Mouse (Mus musculus) erythroid progenitor cell, adult 5-6 weeks (primary cell): ENCODE data around the gene Hmgb1. TPM values are rescaled to one million over a fixed set of nuclear protein-coding genes. Genes with fewer than 3 reads are reported as not detected.

Experiments used
- ATAC-seq: replicated peaks from 2 replicates; pipeline ENCODE4 v1.8.0; 2016; ENCODE audit warnings: moderate number of reproducible peaks, mild to moderate bottlenecking, moderate TSS enrichment, inconsistent platforms; ENCODE audit not compliant: poor library complexity, low FRiP score, severe bottlenecking
- total RNA-seq, 2 experiments: library from RNA; stranded (forward) in 1 of 2; stranded (reverse) in 1 of 2; fragments of 150-400 nt in 1 of 2; fragments of 186-747, 209-891 nt in 1 of 2; gene quantifications; 2 replicates each; pipeline versions ENCODE4 v1.2.3 to v1.2.4; 2015 to 2017; ENCODE audit warnings: low replicate concordance in 2 of 2

Gene Hmgb1
- total RNA-seq, 2 experiments from 2014 or later: 585 to 819 TPM

GRCm38 (mm10) chr5:149196611-149197010 lies 12.3 kb upstream of the Hmgb1 start:
- ATAC-seq: no peak

DNA sequence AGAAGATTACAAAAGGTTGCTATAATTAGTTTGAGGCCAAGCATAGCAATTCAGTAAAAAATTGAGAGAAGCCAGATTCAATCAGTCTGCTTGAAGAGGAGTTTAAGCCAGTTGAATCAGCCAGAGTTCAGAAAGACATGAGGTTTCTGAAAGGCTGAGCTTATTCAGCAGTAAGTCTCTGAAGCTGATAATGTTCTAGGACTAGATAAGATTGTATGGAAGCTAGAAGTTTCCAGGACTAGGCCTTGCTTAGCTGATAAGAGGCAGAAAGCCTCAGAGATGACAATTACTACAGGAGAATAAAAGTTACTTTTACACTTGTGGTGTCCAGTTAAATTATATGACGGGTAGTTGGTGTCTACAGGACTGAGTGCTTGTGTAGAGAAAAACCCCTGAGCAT lies 5.9 kb upstream of the Hmgb1 start:
- no peak for ATAC-seq

GRCm38 (mm10) chr5:149185806-149186205 lies 1.5 kb upstream of the Hmgb1 start:
- no peak for ATAC-seq

DNA sequence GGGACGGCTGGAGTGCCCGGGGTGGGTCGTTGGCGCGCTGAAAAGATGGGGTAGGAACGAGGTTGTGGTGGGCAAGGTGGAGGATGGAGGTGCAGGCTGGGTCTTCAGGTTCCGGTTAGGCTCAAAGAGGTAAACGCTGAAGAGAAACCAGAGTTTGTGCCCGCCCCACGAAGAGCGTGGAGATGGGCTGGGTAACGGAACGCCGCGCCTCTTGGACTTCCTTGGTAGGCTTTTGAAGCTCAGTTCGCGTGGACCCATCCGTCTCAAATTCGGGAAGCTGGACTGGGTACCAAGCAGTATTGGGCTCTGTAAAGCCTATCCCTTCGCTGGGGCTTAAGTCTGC lies 526 bp upstream of the Hmgb1 start:
- peak; percentile 48 for ATAC-seq

DNA sequence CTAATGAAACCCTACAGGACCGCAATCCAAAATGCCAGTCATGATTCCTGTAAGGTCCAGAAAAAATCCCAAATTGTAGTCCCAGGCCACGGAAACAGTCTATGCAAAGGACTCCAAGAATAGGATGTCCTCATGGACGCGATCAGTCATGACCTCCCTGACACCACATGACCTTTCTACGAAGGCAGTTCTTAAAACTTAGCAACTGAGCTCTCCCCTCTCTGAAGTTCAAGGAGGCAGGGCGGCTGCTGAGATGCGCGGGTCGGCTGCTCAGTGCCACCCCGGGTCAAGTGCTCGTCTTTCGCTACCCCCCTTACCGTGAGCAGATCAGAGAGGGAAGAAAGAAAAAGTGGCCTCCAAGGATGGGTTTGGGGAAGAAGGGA lies 577 bp downstream of the Hmgb1 start:
- ATAC-seq: peak; percentile 56

DNA sequence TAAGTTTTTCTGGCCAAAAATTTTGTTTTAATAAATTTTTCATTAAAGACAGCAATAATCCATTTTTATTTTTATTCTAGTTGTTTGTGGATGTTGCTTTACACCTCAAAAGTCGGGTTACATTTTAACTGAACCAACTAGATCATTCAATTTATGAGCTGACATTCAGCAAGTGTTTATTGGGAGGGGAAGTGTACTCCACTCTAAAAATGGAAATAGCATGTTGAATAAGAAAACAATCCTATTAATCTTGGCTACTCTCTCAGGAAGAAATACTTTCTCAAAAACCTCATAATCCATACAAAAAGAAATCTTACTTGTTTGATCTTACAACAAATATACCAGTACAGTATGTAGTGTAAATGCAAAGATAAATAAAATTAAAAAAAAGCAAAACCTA lies 1.2 kb downstream of the Hmgb1 start:
- ATAC-seq: no peak

GRCm38 (mm10) chr5:149182186-149182870 lies 2.0 kb downstream of the Hmgb1 start:
- no peak for ATAC-seq

- ATAC-seq: no peak
These were observed 4.5 kb downstream of the Hmgb1 start for GRCm38 (mm10) chr5:149179826-149180225.

DNA sequence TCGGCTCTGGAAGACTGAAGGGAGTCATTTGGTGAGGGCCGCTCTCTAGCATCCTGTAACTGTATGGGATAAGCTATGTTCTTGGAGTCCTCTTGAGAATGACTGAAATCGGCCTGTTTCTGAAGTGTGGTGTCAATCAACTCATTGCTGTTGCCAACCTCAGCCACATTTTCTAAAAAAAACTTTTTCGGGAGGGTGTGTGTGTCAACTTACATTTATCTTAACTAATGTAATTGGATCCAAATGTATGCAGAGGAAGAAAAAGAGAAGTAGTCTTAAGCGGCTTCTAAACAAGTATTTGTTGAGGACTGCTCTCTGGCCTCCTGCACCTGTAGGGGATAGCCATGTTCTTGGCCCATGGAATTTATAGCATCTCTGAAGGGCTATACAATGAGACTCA lies 6.2 kb downstream of the Hmgb1 start:
- no peak for ATAC-seq

- no peak for ATAC-seq
These were observed 8.6 kb downstream of the Hmgb1 start for GRCm38 (mm10) chr5:149175736-149176135.

DNA sequence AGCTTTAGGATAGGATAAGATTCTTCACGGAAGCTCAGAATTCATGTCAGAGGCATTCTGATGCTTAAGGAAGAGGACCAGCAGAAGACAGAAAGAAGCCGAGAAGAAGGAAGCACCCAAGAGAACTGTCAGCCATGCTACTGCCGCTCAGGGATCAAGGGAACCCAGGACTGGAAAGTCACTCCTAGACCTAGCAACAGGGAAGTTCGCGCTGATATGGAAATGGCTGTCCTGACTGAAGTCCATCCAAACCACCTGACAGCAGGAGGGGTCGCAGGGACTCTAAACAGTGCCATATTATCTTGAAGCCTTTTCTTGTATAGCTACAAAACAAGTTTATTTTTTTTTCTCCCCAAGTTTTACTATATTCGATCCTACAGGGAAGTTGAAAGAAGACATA lies 9.8 kb downstream of the Hmgb1 start:
- ATAC-seq: no peak

DNA sequence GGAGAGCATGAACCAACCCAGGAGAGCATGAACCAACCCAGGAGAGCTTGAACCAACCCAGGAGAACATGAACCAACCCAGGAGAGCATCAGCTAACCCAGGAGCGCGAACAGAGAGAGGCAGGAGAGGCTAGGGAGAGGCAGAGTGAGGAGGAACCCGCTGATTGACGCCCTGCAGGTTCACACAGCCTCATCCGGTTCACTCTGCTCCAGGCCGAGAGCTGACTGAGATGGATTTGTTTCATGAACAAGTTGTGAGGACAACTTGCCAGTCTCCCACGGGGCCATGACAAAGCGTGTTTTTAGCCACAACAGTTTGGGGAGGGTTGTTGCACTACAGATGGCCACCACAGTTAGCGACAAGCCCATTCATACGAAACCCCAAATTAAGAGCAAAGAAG lies 12.0 kb downstream of the Hmgb1 start:
- ATAC-seq: no peak

DNA sequence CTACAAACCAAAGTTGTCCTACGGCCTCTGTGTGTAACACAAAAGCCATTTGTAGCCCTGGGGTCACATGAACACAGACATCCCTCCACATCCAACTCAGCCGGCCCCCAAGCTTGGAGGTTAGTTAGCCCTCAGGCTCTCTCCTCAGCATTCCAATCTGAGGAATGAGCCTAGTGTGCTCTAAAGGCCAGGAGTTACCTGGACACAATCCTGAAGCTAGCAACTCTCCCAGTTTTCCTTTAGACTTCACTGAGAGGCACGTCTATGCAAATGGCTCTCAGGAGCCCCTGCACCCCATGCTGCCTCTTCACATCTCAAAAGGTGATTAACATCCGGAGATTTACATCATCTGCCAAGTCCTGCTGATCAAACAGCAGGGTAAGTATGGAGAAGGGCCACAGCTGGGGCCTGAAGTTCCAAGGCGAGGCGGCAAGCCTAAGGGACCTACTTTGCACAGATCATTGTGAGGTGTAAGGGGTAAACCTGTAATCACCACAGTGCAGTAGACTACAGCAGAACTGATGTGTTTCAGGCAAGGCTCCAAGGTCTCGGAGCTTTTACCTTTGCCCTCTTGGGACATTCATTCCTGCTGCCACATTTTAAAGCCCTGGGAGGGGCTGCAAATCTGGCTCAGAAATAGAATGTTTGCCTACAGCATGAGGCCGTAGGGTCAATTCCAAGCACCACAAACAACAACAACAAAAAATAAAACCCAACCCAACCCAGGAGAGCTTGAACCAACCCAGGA lies 13.3 kb downstream of the Hmgb1 start:
- ATAC-seq: no peak

GRCm38 (mm10) chr5:149168816-149169215 lies 15.5 kb downstream of the Hmgb1 start:
- no peak for ATAC-seq

DNA sequence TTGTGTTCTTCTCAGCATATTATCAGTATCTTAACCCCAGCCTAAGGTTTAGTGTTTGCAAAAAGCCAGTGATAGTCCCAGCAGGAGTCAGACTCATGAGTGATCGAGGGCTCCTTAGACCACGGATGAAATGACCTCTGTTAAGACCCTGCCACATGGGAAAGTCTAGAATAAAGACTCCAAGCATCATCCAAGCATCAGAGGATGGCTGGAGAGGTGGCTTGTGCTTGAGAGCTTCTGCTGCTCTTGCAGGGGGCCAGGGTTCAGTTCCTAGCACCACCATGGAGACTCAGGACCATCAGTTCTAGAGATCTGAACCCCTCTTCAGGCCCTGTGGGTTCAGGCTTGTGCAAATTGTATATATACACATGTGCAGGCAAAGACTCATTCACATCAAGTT lies 16.2 kb downstream of the Hmgb1 start:
- ATAC-seq: no peak

DNA sequence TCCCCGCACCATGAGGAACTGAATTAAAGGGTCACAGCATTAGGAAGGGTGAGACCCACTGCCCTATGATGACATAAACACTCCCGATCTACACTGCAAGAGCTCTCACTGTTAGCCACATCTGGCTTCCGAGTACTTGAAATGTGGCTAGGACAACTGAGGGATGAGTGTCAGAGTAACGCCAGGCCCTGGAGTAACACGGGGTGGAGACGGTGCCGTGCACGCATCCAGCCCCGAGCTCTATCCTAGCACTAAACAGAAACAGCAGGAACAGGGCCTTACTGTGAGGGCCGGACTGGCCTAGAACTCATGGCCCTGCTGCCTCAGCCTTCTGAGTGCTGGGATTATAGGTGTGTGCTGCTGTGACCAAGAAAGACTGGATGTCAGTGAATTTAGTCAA lies 18.3 kb downstream of the Hmgb1 start:
- ATAC-seq: no peak

DNA sequence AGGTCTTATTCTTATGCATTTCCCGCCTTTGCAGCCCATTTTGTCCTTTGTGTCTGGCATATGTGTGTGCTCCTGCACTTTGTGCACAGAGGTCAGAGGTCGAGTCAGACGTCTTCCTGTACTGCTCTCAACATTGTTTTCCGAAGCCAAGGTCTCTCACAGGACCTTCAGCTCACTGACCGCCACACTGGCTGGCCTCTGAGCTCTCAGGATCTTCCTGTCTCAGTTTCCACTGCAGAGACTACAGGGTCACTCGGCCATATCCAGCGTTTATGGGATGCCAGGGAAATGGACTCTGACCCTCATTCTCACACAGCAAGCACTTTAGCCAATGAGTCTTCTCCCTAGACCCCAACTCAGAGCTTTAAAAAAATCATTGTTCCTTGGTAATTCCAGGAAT lies 19.4 kb downstream of the Hmgb1 start:
- ATAC-seq: no peak

- ATAC-seq: no peak
These were observed 21.4 kb downstream of the Hmgb1 start for GRCm38 (mm10) chr5:149162890-149163289.

- no peak for ATAC-seq
These were observed 23.8 kb downstream of the Hmgb1 start for GRCm38 (mm10) chr5:149160469-149160868.

- no peak for ATAC-seq
These were observed 25.3 kb downstream of the Hmgb1 start for GRCm38 (mm10) chr5:149159021-149159420.

DNA sequence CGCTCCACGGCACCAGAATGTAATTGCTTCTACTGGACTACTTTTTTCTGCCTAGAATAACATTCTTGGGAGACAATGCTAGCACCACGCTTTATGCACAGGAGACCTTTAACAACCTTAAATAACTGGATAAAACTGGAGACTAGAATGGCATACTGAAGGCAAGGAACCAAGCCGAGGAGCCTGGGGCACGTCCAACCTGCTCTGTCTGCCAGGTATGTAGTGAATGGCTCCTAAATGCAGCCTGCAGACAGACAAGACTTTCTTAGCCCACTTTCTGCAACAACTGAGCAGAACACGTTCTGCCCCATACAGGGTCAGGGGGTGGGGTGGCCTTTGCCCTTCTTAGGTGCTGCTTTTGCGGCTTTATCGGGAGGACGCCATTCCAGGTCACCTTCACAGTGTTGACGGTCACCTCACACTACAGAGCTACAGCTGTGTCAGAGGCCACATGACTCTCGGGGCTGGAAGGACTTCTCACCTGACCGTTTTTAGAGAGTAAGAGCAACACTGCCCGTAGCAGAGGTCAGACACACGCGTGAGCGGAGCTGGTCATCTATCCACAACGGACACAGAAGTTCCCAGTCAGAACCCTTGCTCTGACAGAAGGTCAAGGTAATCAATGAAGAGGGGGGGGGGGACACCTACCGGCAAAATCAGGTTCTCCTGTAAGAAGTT lies 27.3 kb downstream of the Hmgb1 start:
- ATAC-seq: no peak
